Mouse (Mus musculus) limb, embryonic 15.5 days (tissue): ENCODE measurements at regions not wholly inside any gene's neighbourhood (a gene's known extent, or its start where the extent isn't known, plus 50 kb on each side); places are given as distances from the start of the nearest gene placed in this dataset.

Source experiments
- ATAC-seq: fragments of 200-750 bp; cut with Nextera tagmentation; 2 replicates; pipeline ENCODE4 v1.8.0; 2017; ENCODE audit warnings: low read depth, moderate TSS enrichment; ENCODE audit not compliant: insufficient number of reproducible peaks, low FRiP score, low TSS enrichment
- H3K27ac ChIP-seq: fragments of 300-500 bp; sonication (generic); 2 replicates; pipeline ENCODE4 v1.5.1; 2015; ENCODE audit warnings: moderate library complexity, mild to moderate bottlenecking, inconsistent platforms
- H3K27me3 ChIP-seq: fragments of 300-500 bp; sonication (generic); 2 replicates; pipeline ENCODE4 v1.6.1; 2015; ENCODE audit warnings: inconsistent platforms
- H3K36me3 ChIP-seq: fragments of 300-500 bp; sonication (generic); 2 replicates; pipeline ENCODE4 v1.6.1; 2015; ENCODE audit warnings: inconsistent platforms
- H3K4me1 ChIP-seq: fragments of 300-500 bp; sonication (generic); 2 replicates; pipeline ENCODE4 v1.6.1; 2015; ENCODE audit warnings: inconsistent platforms
- H3K4me2 ChIP-seq: fragments of 300-500 bp; sonication (generic); 2 replicates; pipeline ENCODE4 v1.6.1; 2015; ENCODE audit warnings: mild to moderate bottlenecking, inconsistent platforms
- H3K4me3 ChIP-seq: fragments of 300-500 bp; sonication (generic); 2 replicates; pipeline ENCODE4 v1.5.1; 2015; ENCODE audit warnings: mild to moderate bottlenecking, inconsistent platforms
- H3K9ac ChIP-seq: fragments of 300-500 bp; sonication (generic); 2 replicates; pipeline ENCODE4 v1.6.1; 2015; ENCODE audit warnings: inconsistent platforms
- H3K9me3 ChIP-seq: fragments of 300-500 bp; sonication (generic); 2 replicates; pipeline ENCODE4 v1.6.1; 2016; ENCODE audit warnings: inconsistent platforms
- WGBS: fragments of 180-500 bp; shearing (Covaris S2); methylation state at CpG from one replicate; pipeline ENCODE4 v1.1.7; 2015; 5-methylcytosine and 5-hydroxymethylcytosine counted together

DNA sequence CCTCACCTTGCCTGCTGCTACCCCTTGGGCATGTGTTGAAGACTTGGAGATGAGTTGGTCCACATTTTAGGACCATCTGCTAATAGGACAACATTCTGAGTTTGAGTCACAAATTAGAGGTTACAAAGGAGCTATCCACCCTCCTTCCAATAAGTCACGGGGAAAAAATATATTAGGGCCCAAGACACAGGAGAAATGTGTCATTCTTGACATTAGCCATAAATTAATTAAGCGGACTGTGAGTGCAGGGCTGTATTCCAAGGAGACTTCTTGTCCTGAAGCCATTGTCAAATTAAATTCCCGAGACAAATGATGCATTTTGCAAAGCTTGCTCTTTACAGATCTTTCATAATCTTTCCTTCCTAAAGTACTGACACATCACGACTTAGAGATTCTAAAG lies 79.2 kb downstream of the 1700020N01Rik start:
- WGBS, result 63% methylated on average over 4 of the region's 4 CpGs

DNA sequence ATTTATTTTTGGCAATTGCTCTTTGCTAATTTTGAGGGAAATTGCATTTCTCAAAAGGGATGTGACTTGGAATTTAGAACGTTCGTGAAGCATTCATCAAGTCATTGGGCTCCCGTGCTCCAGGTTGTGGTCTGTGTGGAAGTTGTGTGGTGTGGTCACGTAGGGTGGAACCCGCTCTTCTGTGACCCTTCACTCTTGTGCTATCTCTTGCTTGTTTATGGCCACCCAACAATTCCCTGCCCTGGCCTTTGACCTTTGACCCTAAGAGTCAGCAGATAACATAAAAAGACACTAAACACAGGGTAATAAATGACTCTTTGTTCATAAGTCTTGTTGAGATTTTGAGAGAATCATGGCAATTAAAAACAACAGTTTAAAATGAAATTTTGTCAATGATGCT lies 79.7 kb downstream of the 1700020N01Rik start:
- no peak for ATAC-seq
- 75% methylated on average over 5 of the region's 5 CpGs for WGBS
- H3K4me1 ChIP-seq, result peaks cover 6% of the 10 kb centered on the region

More for the DNA sequence above, 79.2 kb downstream of the 1700020N01Rik start:
- no peak overlapping the region for H3K4me2 ChIP-seq
- no peak overlapping the region for H3K9ac ChIP-seq
- H3K27ac ChIP-seq, result no peak overlapping the region
- H3K4me1 ChIP-seq, result peaks cover 6% of the 10 kb centered on the region
- no peaks in the 10 kb centered on the region for H3K9me3 ChIP-seq
- no peak overlapping the region for H3K4me3 ChIP-seq
- no peaks in the 10 kb centered on the region for H3K27me3 ChIP-seq
- no peak for ATAC-seq
- H3K36me3 ChIP-seq, result no peaks in the 10 kb centered on the region

DNA sequence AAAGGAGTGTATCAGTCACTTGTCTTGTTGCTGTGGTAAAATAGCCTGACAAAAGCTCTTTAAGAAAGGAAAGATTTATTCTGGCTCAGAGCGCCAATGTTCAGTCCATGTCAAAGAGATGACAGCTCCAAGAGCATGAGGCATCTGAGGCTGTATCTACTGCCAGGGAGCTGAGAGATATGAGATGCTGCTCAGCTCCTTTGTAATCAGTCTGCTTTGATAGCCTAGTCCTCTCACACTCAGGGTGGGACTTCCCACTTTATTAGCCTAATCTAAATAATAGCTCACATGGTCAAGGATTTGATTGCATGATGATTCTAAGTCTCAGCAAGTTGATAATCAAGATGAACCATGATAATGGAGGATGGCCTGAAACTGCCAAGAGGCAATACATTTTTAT lies 80.9 kb downstream of the 1700020N01Rik start:
- Histone ChIP-seq H3K4me3 (no peak overlapping the region), H3K9ac (no peak overlapping the region), H3K36me3 (no peaks in the 10 kb centered on the region), H3K4me1 (peaks cover 6% of the 10 kb centered on the region), H3K27me3 (no peaks in the 10 kb centered on the region), H3K9me3 (no peaks in the 10 kb centered on the region), H3K4me2 (no peak overlapping the region), H3K27ac (no peak overlapping the region)
- 96% methylated on average over 1 of the region's 1 CpGs for WGBS
- no peak for ATAC-seq

More for the DNA sequence above, 79.7 kb downstream of the 1700020N01Rik start:
- H3K9me3 ChIP-seq, result no peaks in the 10 kb centered on the region
- H3K27me3 ChIP-seq, result no peaks in the 10 kb centered on the region
- no peak overlapping the region for H3K4me3 ChIP-seq
- H3K27ac ChIP-seq, result no peak overlapping the region
- no peak overlapping the region for H3K9ac ChIP-seq
- H3K36me3 ChIP-seq, result no peaks in the 10 kb centered on the region
- no peak overlapping the region for H3K4me2 ChIP-seq

DNA sequence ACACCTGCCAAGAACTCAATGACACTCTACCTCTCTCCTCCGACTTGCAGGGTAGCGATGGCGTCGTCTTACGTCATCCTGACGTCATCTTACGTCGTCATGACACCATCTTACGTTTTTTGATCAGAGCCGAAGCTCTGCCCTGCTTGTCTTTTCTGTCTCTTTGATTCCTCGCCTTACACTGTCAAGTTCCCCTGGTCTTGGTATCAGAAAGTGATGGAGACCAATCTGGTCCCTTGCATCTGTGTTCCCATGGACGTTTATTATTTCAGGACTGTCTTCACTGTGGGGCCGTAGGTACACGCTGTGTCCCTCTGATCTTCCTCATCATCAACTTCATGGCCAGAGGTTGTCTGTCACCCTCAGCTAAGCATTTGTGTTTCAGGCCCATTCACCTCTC lies 82.8 kb downstream of the 1700020N01Rik start:
- no peak overlapping the region for H3K4me2 ChIP-seq
- no peaks in the 10 kb centered on the region for H3K9me3 ChIP-seq
- no peaks in the 10 kb centered on the region for H3K36me3 ChIP-seq
- no peak overlapping the region for H3K9ac ChIP-seq
- H3K4me3 ChIP-seq, result no peak overlapping the region
- ATAC-seq, result no peak
- no peak overlapping the region for H3K27ac ChIP-seq
- no peaks in the 10 kb centered on the region for H3K4me1 ChIP-seq
- 89% methylated on average over 14 of the region's 14 CpGs for WGBS
- H3K27me3 ChIP-seq, result no peaks in the 10 kb centered on the region

DNA sequence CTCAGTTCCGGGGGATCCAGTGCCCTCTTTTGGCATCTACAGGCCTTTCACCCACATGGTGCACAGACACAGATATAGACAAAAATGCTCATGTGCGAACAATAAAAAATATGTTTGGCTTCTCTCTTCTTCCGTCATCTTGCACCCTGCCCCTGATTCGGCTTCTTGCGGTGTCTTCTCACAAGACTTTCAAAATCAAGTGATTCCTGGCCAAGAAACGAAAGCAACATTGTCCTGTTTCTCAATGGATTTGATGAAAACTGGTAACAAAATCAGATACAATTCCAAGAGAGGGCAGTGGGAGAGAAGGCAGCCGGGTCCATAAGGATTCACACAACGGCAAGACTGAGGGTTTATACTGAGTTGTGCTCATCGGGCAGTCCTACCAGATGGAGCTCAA lies 85.0 kb downstream of the 1700020N01Rik start:
- Histone ChIP-seq H3K9me3 (no peaks in the 10 kb centered on the region), H3K9ac (no peak overlapping the region), H3K4me3 (no peak overlapping the region), H3K27me3 (no peaks in the 10 kb centered on the region), H3K27ac (no peak overlapping the region), H3K36me3 (no peaks in the 10 kb centered on the region), H3K4me1 (no peaks in the 10 kb centered on the region), H3K4me2 (no peak overlapping the region)
- WGBS, result 94% methylated on average over 9 of the region's 9 CpGs
- no peak for ATAC-seq

DNA sequence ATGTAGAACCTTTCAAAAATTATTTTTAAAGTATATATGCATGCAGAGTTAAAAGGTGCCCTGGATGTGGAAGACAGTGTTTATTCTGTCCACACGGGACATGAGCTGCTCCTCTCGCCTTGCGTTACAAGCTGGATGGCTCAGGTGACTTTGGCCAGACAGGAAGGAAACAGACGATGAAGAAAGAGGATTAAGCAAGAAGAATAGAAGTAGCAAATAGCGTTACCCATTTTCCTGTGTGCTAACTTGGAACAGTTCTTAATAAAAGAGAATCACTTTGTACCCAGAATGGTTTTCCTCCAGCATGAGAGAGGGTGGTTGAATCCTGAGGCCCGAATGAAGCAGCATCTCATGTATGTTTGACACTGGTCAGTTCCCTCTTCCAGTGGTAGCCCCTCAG lies 85.4 kb downstream of the 1700020N01Rik start:
- H3K27me3 ChIP-seq, result no peaks in the 10 kb centered on the region
- no peak overlapping the region for H3K4me2 ChIP-seq
- ATAC-seq, result no peak
- H3K27ac ChIP-seq, result no peak overlapping the region
- no peak overlapping the region for H3K9ac ChIP-seq
- H3K4me1 ChIP-seq, result no peaks in the 10 kb centered on the region
- H3K4me3 ChIP-seq, result no peak overlapping the region
- no peaks in the 10 kb centered on the region for H3K36me3 ChIP-seq
- H3K9me3 ChIP-seq, result no peaks in the 10 kb centered on the region
- WGBS, result 80% methylated on average over 6 of the region's 6 CpGs

DNA sequence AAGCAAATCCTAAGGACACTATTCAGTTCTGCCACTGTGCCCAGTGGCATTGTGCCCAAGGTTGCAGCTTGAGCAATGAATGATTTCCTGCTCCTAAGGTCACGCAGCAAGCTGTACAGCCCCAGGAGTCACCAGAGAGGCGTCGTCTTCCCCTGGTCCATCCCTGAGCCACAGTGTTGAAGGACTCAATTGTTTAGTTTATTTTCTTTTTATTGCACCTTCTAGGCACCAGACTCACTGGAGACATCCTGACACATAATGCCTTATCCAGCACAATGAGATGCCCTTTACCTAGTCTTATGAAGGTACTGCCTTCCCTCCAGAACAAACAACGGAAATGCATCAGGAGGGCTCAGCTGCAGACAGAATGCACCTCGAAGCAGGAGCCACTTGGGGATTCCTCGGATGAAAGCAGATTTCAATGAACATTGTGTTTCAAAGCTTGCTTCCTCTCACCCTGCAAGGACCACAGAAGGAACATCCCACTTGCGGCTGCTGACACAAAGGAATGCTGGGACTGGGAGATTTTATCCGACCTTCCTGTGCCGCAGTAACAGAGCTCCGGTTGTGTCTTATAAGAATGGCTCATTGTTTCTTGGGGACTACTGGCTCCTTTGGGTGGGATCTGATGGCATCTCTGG lies 86.0 kb downstream of the 1700020N01Rik start:
- no peak overlapping the region for H3K27ac ChIP-seq
- no peak overlapping the region for H3K4me2 ChIP-seq
- 64% methylated on average over 10 of the region's 10 CpGs for WGBS
- H3K36me3 ChIP-seq, result no peaks in the 10 kb centered on the region
- no peaks in the 10 kb centered on the region for H3K27me3 ChIP-seq
- H3K9ac ChIP-seq, result no peak overlapping the region
- no peak for ATAC-seq
- no peak overlapping the region for H3K4me3 ChIP-seq
- no peaks in the 10 kb centered on the region for H3K4me1 ChIP-seq
- H3K9me3 ChIP-seq, result no peaks in the 10 kb centered on the region

DNA sequence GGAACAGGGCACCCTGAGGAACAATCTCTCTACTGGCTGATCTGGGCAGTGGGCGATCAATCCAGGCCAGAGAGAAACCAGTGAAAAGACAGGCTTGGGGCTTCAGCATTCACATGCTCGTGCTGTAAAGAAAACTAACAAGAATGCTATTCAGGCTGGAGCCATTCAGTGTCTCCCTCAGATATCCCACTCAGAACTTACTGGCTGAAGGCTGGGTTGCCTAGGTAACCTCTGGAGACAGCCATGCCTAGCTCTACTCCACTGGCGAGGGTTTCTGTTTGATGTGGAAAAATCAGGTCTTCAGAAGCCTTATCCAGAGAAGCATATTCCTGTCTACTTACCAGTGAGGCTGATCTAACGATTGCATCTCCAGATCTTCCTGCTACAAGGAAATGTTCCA lies 87.8 kb downstream of the 1700020N01Rik start:
- no peak overlapping the region for H3K4me2 ChIP-seq
- 57% methylated on average over 4 of the region's 4 CpGs for WGBS

DNA sequence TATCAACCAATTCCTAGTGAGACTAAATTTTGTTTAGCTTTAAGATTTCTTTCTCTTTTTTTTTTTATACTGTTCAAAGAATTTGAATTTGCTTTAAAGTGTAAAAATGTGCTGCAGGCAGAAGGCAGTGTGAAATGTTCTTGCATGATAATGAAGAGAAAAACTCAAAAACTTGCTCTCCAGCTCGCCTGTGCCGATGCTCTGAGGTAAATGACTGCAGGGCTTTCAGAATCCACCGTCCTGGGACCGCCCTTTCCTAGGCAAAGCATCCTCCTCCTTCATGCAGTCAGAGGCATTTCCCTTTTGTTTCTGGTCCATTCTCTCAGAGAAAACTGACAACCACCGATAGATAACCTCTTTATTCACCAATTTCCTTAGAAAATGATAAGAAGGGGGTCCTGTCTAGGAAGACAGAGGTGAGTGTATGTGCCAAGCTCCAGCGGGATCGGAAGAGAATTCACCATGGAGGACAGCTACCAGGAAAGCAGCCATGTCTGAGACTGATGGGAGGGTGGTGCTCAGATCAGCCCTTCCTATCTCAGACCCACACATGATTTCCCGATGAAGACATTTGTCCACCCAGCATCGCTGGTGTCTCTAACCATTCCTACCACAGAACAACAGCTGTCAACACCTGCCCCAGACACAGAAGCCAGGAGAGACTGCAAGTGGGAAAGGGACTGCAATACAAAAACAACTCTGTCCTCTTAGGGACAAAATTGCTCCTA lies 91.5 kb downstream of the 1700020N01Rik start:
- H3K4me3 ChIP-seq, result no peak overlapping the region
- H3K27ac ChIP-seq, result no peak overlapping the region
- 63% methylated on average over 9 of the region's 9 CpGs for whole genome bisulfite sequencing
- H3K27me3 ChIP-seq, result no peaks in the 10 kb centered on the region
- no peaks in the 10 kb centered on the region for H3K4me1 ChIP-seq
- no peak for ATAC-seq
- H3K4me2 ChIP-seq, result no peak overlapping the region
- no peak overlapping the region for H3K9ac ChIP-seq
- H3K9me3 ChIP-seq, result no peaks in the 10 kb centered on the region
- no peaks in the 10 kb centered on the region for H3K36me3 ChIP-seq

More for the DNA sequence above, 87.8 kb downstream of the 1700020N01Rik start:
- Histone ChIP-seq H3K4me3 (no peak overlapping the region), H3K4me1 (no peaks in the 10 kb centered on the region), H3K27me3 (no peaks in the 10 kb centered on the region), H3K36me3 (no peaks in the 10 kb centered on the region), H3K9ac (no peak overlapping the region), H3K9me3 (no peaks in the 10 kb centered on the region), H3K27ac (no peak overlapping the region)
- ATAC-seq, result no peak

DNA sequence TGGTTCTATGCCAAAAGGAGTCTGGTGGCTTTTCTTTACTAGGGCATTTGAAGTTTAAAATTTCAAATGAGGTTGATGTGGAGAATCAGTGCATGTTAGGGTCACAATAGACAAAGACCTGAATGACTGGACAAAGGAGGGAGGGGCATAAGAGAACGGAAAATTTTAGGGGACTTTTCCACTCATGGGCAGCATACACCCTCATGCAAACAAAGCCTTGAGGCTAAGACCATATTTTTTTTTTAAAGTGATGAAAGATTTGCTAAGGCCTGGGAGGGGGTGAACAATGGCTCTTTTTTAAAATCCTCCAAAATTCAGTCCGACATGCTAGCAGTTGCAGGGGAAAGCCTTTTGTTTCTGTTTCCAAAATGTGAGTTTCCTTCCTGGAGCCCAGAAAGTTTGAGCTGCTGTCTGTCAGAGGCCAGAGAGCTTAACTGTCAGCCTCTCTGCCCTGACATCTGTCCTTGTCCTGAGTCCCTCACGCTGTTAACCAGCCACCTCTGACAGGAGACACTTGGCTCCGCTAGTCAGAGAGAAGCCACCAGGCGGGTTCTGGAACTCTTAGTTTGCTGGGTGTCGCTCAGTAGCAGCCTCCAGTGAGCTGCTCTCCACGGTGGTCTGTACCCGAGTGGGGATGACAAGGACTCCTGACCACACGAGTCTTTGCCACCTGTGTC lies 92.3 kb downstream of the 1700020N01Rik start:
- ATAC-seq, result no peak
- H3K9me3 ChIP-seq, result no peaks in the 10 kb centered on the region

DNA sequence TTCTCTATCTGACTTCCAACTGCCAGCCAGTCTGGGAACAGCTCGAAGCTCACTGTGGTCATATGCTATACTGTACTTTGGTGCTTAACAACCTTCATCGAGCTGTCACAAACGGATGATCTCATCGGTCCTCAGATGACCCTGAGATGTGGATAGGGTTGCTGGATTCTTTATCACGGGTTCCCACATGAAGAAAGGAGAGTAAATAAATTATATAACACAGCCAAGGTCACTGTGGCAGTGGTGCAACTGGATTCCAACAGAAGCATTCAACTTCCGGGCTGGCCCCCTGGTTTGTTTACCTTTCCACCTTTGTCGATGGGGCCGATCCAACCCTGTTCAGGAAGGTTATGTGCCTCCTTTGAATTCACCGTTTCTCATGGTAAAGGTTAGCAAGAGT lies 93.1 kb downstream of the 1700020N01Rik start:
- H3K9me3 ChIP-seq, result no peaks in the 10 kb centered on the region
- H3K4me2 ChIP-seq, result no peak overlapping the region
- ATAC-seq, result no peak
- H3K27ac ChIP-seq, result no peak overlapping the region
- no peaks in the 10 kb centered on the region for H3K27me3 ChIP-seq
- H3K9ac ChIP-seq, result no peak overlapping the region
- H3K36me3 ChIP-seq, result no peaks in the 10 kb centered on the region
- WGBS, result 65% methylated on average over 9 of the region's 9 CpGs
- H3K4me3 ChIP-seq, result no peak overlapping the region
- no peaks in the 10 kb centered on the region for H3K4me1 ChIP-seq

More for the DNA sequence above, 92.3 kb downstream of the 1700020N01Rik start:
- Histone ChIP-seq H3K4me2 (no peak overlapping the region), H3K4me3 (no peak overlapping the region), H3K27ac (no peak overlapping the region), H3K27me3 (no peaks in the 10 kb centered on the region), H3K36me3 (no peaks in the 10 kb centered on the region), H3K4me1 (no peaks in the 10 kb centered on the region), H3K9ac (no peak overlapping the region)
- WGBS, result 39% methylated on average over 9 of the region's 9 CpGs

DNA sequence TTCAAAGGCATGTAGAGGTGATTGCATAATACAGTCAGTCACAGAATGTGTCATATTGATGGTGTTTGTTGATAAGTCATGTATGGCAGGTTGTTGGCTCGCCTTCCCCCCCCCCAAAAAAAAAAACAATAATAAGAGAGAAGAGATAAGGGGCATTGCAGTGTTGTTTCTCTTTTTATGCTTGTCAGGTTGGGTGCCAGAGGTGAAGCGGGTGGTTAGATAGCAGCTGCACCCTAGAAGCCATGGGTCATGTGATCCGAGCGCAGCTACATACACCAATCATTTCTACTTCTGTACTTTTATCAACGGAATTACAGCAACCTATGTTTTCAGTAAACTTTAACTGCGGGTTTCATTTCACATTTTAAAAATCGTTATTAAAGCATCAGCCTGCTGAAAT lies 94.5 kb downstream of the 1700020N01Rik start:
- Histone ChIP-seq H3K4me3 (no peak overlapping the region), H3K27me3 (no peaks in the 10 kb centered on the region), H3K9me3 (no peaks in the 10 kb centered on the region), H3K4me1 (no peaks in the 10 kb centered on the region), H3K4me2 (no peak overlapping the region), H3K9ac (no peak overlapping the region), H3K36me3 (no peaks in the 10 kb centered on the region), H3K27ac (no peak overlapping the region)
- 80% methylated on average over 7 of the region's 7 CpGs for whole genome bisulfite sequencing
- no peak for ATAC-seq
